Mouse (Mus musculus): Measurements from ENCODE around the gene Kank2. TPM values are rescaled to one million over a fixed set of nuclear protein-coding genes. Genes with fewer than 3 reads are reported as not detected.

The Kank2 gene
- polyA plus RNA-seq, 1 experiment from 2014 or later, result 5.0 TPM

GRCm38 (mm10) chr9:21823957-21824356 is 25.4 kb upstream of the Kank2 start:
- peaks cover 2% of the 10 kb centered on the region for H3K4me1 ChIP-seq (ENCODE audit: control insufficient read depth, low read depth, low read length)

GRCm38 (mm10) chr9:21822686-21823085 is 24.1 kb upstream of the Kank2 start:
- Histone ChIP-seq H3K9ac (ENCODE audit: low read depth, low read length) (no peak overlapping the region), H3K4me3 (ENCODE audit: low read depth, low read length) (no peak overlapping the region), H3K4me1 (ENCODE audit: control insufficient read depth, low read depth, low read length) (peaks cover 2% of the 10 kb centered on the region), H3K4me2 (ENCODE audit: low read depth, low read length) (no peak overlapping the region), H3K27me3 (ENCODE audit: control insufficient read depth, insufficient read depth, low read depth, low read length) (no peaks in the 10 kb centered on the region), H3K9me3 (replicated peaks; ENCODE audit: control insufficient read depth, low read length) (no peaks in the 10 kb centered on the region), H3K36me3 (ENCODE audit: control insufficient read depth, insufficient read depth) (no peaks in the 10 kb centered on the region), H3K27ac (ENCODE audit: low read length) (peak overlapping the region; percentile 19; the same call in 1 of the 2 replicates)
- 64% methylated on average over 6 of the region's 6 CpGs for WGBS (ENCODE audit: insufficient replicate concordance)
- ATAC-seq (ENCODE audit: low read depth), result 0 out of 2 replicates have a peak, but pooled peaks have one; percentile 10

More at GRCm38 (mm10) chr9:21823957-21824356, 25.4 kb upstream of the Kank2 start:
- ATAC-seq (ENCODE audit: low read depth), result no peak
- Histone ChIP-seq H3K27me3 (ENCODE audit: control insufficient read depth, insufficient read depth, low read depth, low read length) (no peaks in the 10 kb centered on the region), H3K9ac (ENCODE audit: low read depth, low read length) (no peak overlapping the region), H3K4me2 (ENCODE audit: low read depth, low read length) (no peak overlapping the region), H3K4me3 (ENCODE audit: low read depth, low read length) (no peak overlapping the region), H3K9me3 (replicated peaks; ENCODE audit: control insufficient read depth, low read length) (no peaks in the 10 kb centered on the region), H3K27ac (ENCODE audit: low read length) (no peak overlapping the region), H3K36me3 (ENCODE audit: control insufficient read depth, insufficient read depth) (no peaks in the 10 kb centered on the region)
- 52% methylated on average over 4 of the region's 4 CpGs for WGBS (ENCODE audit: insufficient replicate concordance)

GRCm38 (mm10) chr9:21820183-21820582 is 21.6 kb upstream of the Kank2 start:
- no peaks in the 10 kb centered on the region for H3K27me3 ChIP-seq (ENCODE audit: control insufficient read depth, insufficient read depth, low read depth, low read length)
- no peak overlapping the region for H3K27ac ChIP-seq (ENCODE audit: low read length)
- no peaks in the 10 kb centered on the region for H3K36me3 ChIP-seq (ENCODE audit: control insufficient read depth, insufficient read depth)
- ATAC-seq (ENCODE audit: low read depth), result no peak
- H3K9ac ChIP-seq (ENCODE audit: low read depth, low read length), result no peak overlapping the region
- no peak overlapping the region for H3K4me2 ChIP-seq (ENCODE audit: low read depth, low read length)
- no peak overlapping the region for H3K4me3 ChIP-seq (ENCODE audit: low read depth, low read length)
- WGBS (ENCODE audit: insufficient replicate concordance), result 64% methylated on average over 12 of the region's 12 CpGs
- H3K4me1 ChIP-seq (ENCODE audit: control insufficient read depth, low read depth, low read length), result peaks cover 6% of the 10 kb centered on the region
- H3K9me3 ChIP-seq (replicated peaks; ENCODE audit: control insufficient read depth, low read length), result no peaks in the 10 kb centered on the region

GRCm38 (mm10) chr9:21819181-21819729 is 20.7 kb upstream of the Kank2 start:
- no peak overlapping the region for H3K27ac ChIP-seq (ENCODE audit: low read length)
- no peak overlapping the region for H3K4me3 ChIP-seq (ENCODE audit: low read depth, low read length)
- H3K9me3 ChIP-seq (replicated peaks; ENCODE audit: control insufficient read depth, low read length), result no peaks in the 10 kb centered on the region
- no peaks in the 10 kb centered on the region for H3K27me3 ChIP-seq (ENCODE audit: control insufficient read depth, insufficient read depth, low read depth, low read length)
- ATAC-seq (ENCODE audit: low read depth), result no peak
- no peak overlapping the region for H3K9ac ChIP-seq (ENCODE audit: low read depth, low read length)
- 66% methylated on average over 2 of the region's 2 CpGs for WGBS (ENCODE audit: insufficient replicate concordance)
- H3K36me3 ChIP-seq (ENCODE audit: control insufficient read depth, insufficient read depth), result no peaks in the 10 kb centered on the region
- peaks cover 6% of the 10 kb centered on the region for H3K4me1 ChIP-seq (ENCODE audit: control insufficient read depth, low read depth, low read length)
- H3K4me2 ChIP-seq (ENCODE audit: low read depth, low read length), result no peak overlapping the region

GRCm38 (mm10) chr9:21818561-21818960 is 20.0 kb upstream of the Kank2 start:
- Histone ChIP-seq H3K9me3 (replicated peaks; ENCODE audit: control insufficient read depth, low read length) (no peaks in the 10 kb centered on the region), H3K9ac (ENCODE audit: low read depth, low read length) (no peak overlapping the region), H3K4me3 (ENCODE audit: low read depth, low read length) (no peak overlapping the region), H3K36me3 (ENCODE audit: control insufficient read depth, insufficient read depth) (no peaks in the 10 kb centered on the region), H3K4me1 (ENCODE audit: control insufficient read depth, low read depth, low read length) (peaks cover 6% of the 10 kb centered on the region), H3K27me3 (ENCODE audit: control insufficient read depth, insufficient read depth, low read depth, low read length) (no peaks in the 10 kb centered on the region), H3K4me2 (ENCODE audit: low read depth, low read length) (no peak overlapping the region), H3K27ac (ENCODE audit: low read length) (no peak overlapping the region)
- ATAC-seq (ENCODE audit: low read depth), result no peak
- 70% methylated on average over 6 of the region's 6 CpGs for WGBS (ENCODE audit: insufficient replicate concordance)

GRCm38 (mm10) chr9:21818125-21818524 is 19.6 kb upstream of the Kank2 start:
- peaks cover 6% of the 10 kb centered on the region for H3K4me1 ChIP-seq (ENCODE audit: control insufficient read depth, low read depth, low read length)
- no peaks in the 10 kb centered on the region for H3K36me3 ChIP-seq (ENCODE audit: control insufficient read depth, insufficient read depth)
- no peaks in the 10 kb centered on the region for H3K27me3 ChIP-seq (ENCODE audit: control insufficient read depth, insufficient read depth, low read depth, low read length)
- H3K9me3 ChIP-seq (replicated peaks; ENCODE audit: control insufficient read depth, low read length), result no peaks in the 10 kb centered on the region
- H3K9ac ChIP-seq (ENCODE audit: low read depth, low read length), result no peak overlapping the region
- ATAC-seq (ENCODE audit: low read depth), result no peak
- H3K4me2 ChIP-seq (ENCODE audit: low read depth, low read length), result no peak overlapping the region
- no peak overlapping the region for H3K4me3 ChIP-seq (ENCODE audit: low read depth, low read length)
- no peak overlapping the region for H3K27ac ChIP-seq (ENCODE audit: low read length)
- 61% methylated on average over 4 of the region's 4 CpGs for WGBS (ENCODE audit: insufficient replicate concordance)

- Histone ChIP-seq H3K9ac (ENCODE audit: low read depth, low read length) (no peak overlapping the region), H3K36me3 (ENCODE audit: control insufficient read depth, insufficient read depth) (no peaks in the 10 kb centered on the region), H3K4me1 (ENCODE audit: control insufficient read depth, low read depth, low read length) (peaks cover 6% of the 10 kb centered on the region), H3K4me2 (ENCODE audit: low read depth, low read length) (no peak overlapping the region), H3K27ac (ENCODE audit: low read length) (no peak overlapping the region), H3K27me3 (ENCODE audit: control insufficient read depth, insufficient read depth, low read depth, low read length) (no peaks in the 10 kb centered on the region), H3K9me3 (replicated peaks; ENCODE audit: control insufficient read depth, low read length) (no peaks in the 10 kb centered on the region), H3K4me3 (ENCODE audit: low read depth, low read length) (no peak overlapping the region)
- peak; percentile 58 for ATAC-seq (ENCODE audit: low read depth)
- WGBS (ENCODE audit: insufficient replicate concordance), result 41% methylated on average over 9 of the region's 9 CpGs
Observed at GRCm38 (mm10) chr9:21816716-21817305, 18.3 kb upstream of the Kank2 start.

- Histone ChIP-seq H3K4me1 (ENCODE audit: control insufficient read depth, low read depth, low read length) (peaks cover 4% of the 10 kb centered on the region; the same call in 1 of the 2 replicates), H3K36me3 (ENCODE audit: control insufficient read depth, insufficient read depth) (no peaks in the 10 kb centered on the region), H3K4me3 (ENCODE audit: low read depth, low read length) (no peak overlapping the region), H3K9me3 (replicated peaks; ENCODE audit: control insufficient read depth, low read length) (no peaks in the 10 kb centered on the region), H3K27me3 (ENCODE audit: control insufficient read depth, insufficient read depth, low read depth, low read length) (no peaks in the 10 kb centered on the region), H3K4me2 (ENCODE audit: low read depth, low read length) (no peak overlapping the region), H3K27ac (ENCODE audit: low read length) (no peak overlapping the region), H3K9ac (ENCODE audit: low read depth, low read length) (no peak overlapping the region)
- whole genome bisulfite sequencing (ENCODE audit: insufficient replicate concordance), result 45% methylated on average over 5 of the region's 5 CpGs
- ATAC-seq (ENCODE audit: low read depth), result no peak
Observed at GRCm38 (mm10) chr9:21811170-21811569, 12.6 kb upstream of the Kank2 start.

- ATAC-seq (ENCODE audit: low read depth), result no peak
- WGBS (ENCODE audit: insufficient replicate concordance), result 37% methylated on average over 3 of the region's 3 CpGs
- no peak overlapping the region for H3K9ac ChIP-seq (ENCODE audit: low read depth, low read length)
Observed at GRCm38 (mm10) chr9:21808561-21808960, 10.0 kb upstream of the Kank2 start.

More at GRCm38 (mm10) chr9:21808561-21808960, 10.0 kb upstream of the Kank2 start:
- Histone ChIP-seq H3K27ac (ENCODE audit: low read length) (no peak overlapping the region), H3K4me2 (ENCODE audit: low read depth, low read length) (no peak overlapping the region), H3K4me1 (ENCODE audit: control insufficient read depth, low read depth, low read length) (peaks cover 4% of the 10 kb centered on the region; the same call in 1 of the 2 replicates), H3K4me3 (ENCODE audit: low read depth, low read length) (no peak overlapping the region), H3K27me3 (ENCODE audit: control insufficient read depth, insufficient read depth, low read depth, low read length) (no peaks in the 10 kb centered on the region), H3K36me3 (ENCODE audit: control insufficient read depth, insufficient read depth) (no peaks in the 10 kb centered on the region), H3K9me3 (replicated peaks; ENCODE audit: control insufficient read depth, low read length) (no peaks in the 10 kb centered on the region)

All from liver, embryonic 16.5 days (tissue).